Mouse (Mus musculus): ENCODE measurements at regions not wholly inside any gene's neighbourhood (a gene's known extent, or its start where the extent isn't known, plus 50 kb on each side); places are given as distances from the start of the nearest gene placed in this dataset.

- TF ChIP-seq GATA4 (IDR thresholded peaks at IDR 0.05; ENCODE audit: insufficient replicate concordance, low read length), result peak; percentile 85
Measured at GRCm38 (mm10) chr9:77845664-77846290, 71.4 kb upstream of the Elovl5 start.

DNA sequence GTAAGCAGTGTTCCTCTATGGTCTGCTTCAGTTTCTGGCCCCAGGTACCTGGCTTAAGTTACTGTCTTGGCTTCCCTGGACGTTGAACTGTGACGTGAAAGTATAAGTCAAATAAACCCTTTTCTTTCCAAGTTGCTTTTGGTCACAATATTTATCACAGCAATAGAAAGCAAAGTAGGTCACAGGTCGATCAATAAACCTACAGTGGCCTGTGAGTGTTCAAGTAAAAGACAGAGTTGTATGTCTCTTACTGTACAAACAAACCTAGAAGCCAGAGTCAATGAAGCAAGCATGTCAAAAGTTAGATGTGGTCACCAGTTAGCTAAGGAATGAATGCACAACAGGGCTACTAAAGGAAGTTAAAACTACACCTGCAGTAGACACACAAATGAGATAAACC lies 68.6 kb upstream of the Elovl5 start:
- no peak for TF ChIP-seq GATA4 (IDR thresholded peaks at IDR 0.05; ENCODE audit: insufficient replicate concordance, low read length)

GRCm38 (mm10) chr9:77849343-77849742 lies 67.8 kb upstream of the Elovl5 start:
- TF ChIP-seq GATA4 (IDR thresholded peaks at IDR 0.05; ENCODE audit: insufficient replicate concordance, low read length), result no peak

- no peak for TF ChIP-seq GATA4 (IDR thresholded peaks at IDR 0.05; ENCODE audit: insufficient replicate concordance, low read length)
Measured at GRCm38 (mm10) chr9:77851336-77851735, 65.8 kb upstream of the Elovl5 start.

DNA sequence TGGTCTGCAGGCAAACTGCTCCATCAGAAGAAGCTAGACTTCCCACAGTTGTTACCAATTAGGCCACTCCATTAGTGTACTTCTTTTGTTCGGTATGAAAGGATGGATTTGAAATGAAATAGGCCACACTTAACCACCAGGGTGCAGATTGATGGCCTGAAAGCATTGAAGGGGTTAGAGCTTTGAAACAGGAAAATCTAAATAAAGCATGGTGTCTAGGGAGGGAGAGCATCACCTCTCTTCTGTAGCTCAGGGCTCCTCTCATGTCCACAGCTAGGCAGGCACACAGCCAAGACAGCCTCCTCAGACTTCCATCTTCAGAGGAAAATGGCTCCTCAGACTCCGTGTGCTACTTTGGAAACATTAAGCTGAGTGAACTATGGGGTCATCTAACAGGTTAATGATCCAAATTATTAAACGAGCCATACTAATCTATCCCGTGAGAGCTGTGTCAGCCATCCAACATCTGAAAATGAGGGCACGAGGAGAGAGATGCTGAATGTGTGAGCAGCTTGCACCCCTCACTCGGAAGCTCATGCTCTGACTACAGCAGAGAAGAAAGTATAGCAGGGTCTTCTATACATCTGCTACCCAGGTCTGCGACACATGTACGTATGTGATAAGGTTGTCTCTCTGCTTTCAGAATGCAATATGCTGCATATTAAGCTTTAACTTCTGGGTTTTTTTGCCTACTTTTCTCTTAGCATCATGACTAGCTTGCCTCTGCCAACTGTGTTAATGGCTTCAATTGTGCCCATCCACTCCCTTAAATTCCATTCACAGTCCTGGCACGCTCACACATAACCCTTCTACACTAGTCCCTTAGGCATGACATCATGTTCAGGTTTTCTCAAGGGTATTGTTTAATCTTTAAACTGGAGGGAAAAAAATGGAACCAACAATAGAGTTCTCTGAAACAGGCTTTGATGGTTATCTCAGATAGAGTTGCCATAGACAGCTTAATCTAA lies 59.8 kb upstream of the Elovl5 start:
- no peak for TF ChIP-seq GATA4 (IDR thresholded peaks at IDR 0.05; ENCODE audit: insufficient replicate concordance, low read length)

DNA sequence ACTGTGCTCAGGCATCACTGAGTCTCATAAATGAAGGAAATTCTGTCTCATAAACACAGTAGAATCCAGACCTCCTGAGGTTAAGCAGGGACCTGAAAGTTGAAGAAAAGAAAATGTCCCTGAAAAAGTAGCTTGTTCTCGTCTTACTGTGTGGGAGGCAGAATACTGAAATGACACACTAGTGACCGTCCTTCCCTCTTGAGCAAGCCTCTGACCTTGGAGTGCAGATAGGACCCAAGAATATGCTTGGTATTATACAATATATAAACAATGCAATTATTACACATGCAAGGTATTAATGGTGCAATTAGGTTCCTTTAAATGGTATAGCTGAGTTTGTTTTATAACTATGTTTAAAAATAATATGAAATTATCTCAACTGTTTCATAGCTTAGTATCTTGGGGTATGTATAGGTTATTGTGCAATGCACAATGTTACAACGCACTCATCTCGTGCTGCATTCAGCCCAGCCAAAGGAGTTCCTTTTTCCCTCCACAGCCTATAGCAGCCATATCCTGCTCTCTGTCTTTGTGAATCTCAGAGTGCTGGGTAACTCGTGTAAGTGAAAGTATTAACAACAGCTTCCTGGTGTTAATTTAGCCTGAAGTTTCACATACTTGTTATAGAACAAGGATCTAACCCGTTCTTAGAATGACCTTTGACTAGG lies 58.9 kb upstream of the Elovl5 start:
- no peak for TF ChIP-seq GATA4 (IDR thresholded peaks at IDR 0.05; ENCODE audit: insufficient replicate concordance, low read length)

All from liver, adult (tissue).